Mouse (Mus musculus): ENCODE measurements around the gene Klf12.

- TF ChIP-seq CTCF (IDR thresholded peaks at IDR 0.05; ENCODE audit: borderline replicate concordance, insufficient read depth, low read depth, low read length) (no peak), POLR2A (IDR thresholded peaks at IDR 0.05; ENCODE audit: borderline replicate concordance, insufficient read depth, low read length) (no peak)
These were observed 372.6 kb downstream of the Klf12 start for GRCm38 (mm10) chr14:99911912-99912311.
